ENCODE assay signal across 30 mouse cellular contexts in genomic region chr10:116982526-116982925, GRCm38 (mm10). TPM values are rescaled to one million over a fixed set of nuclear protein-coding genes. Genes with fewer than 3 reads are reported as not detected.
"Had no signal": no experiment of that assay in that cellular context is flagged by ENCODE, and none has a peak within 500 bp of the region (broad histone marks: within the 10 kb centered on the region; RNA-seq: fewer than 3 reads in every experiment).

No protein-coding gene starts in this region.

- H3K27ac ChIP-seq: limb, embryonic 12.5 days; limb, embryonic 15.5 days; liver, embryonic 14.5 days; macrophage; midbrain, embryonic 12.5 days; midbrain, embryonic 15.5 days; stomach, embryonic 15.5 days had no signal

- DNase-seq: kidney, adult 2 months; kidney, postnatal 14 days; kidney, postnatal 4 days; left cerebral cortex, postnatal 4 days; liver, postnatal 0 days; lung, embryonic 14.5 days; right cerebral cortex, adult 18-20 months; right cerebral cortex, postnatal 14 days; right cerebral cortex, postnatal 4 days; thymus, postnatal 25 days had no signal

- H3K4me3 ChIP-seq: limb, embryonic 12.5 days; limb, embryonic 15.5 days; midbrain, embryonic 12.5 days; midbrain, embryonic 15.5 days; stomach, embryonic 15.5 days had no signal

RNA-seq across cellular contexts. Expression of gene Best3, which starts 3.6 kb away (rescaled TPM):
- total RNA-seq: megakaryocyte, adult 5-6 weeks; monocyte, adult 5-6 weeks had no signal
- polyA plus RNA-seq: liver, embryonic 11.5 days; liver, embryonic 14.5 days; liver, postnatal 0 days; thymus, postnatal 0 days had no signal

RNA-seq across cellular contexts. Expression of gene Gm10271, which starts 10.1 kb away (rescaled TPM):
- total RNA-seq: layer of hippocampus, adult 18-20 months; layer of hippocampus, postnatal 14 days; left cerebral cortex, adult 8-10 months; left cerebral cortex, postnatal 14 days; left cerebral cortex, postnatal 4 days; megakaryocyte, adult 5-6 weeks; monocyte, adult 5-6 weeks had no signal
- polyA plus RNA-seq: kidney, adult 2 months; kidney, embryonic 16.5 days; limb, embryonic 12.5 days; limb, embryonic 15.5 days; liver, embryonic 11.5 days; liver, embryonic 14.5 days; liver, postnatal 0 days; lung, embryonic 14.5 days; lung, postnatal 0 days; macrophage; midbrain, embryonic 12.5 days; midbrain, embryonic 15.5 days; neural tube, embryonic 11.5 days; neural tube, embryonic 14.5 days; stomach, embryonic 15.5 days; thymus, postnatal 0 days; urinary bladder, adult 2 months had no signal
